Mouse (Mus musculus) heart, embryonic 10.5 days (tissue): Measurements from ENCODE around the gene Kyat3. TPM values are rescaled to one million over a fixed set of nuclear protein-coding genes. Genes with fewer than 3 reads are reported as not detected.

Source experiments
- polyA plus RNA-seq: library from polyadenylated mRNA; unstranded; fragments of >200 nt; fragmentation: Nextera tagmentation; extraction: Ambion mirVana; gene quantifications from 2 replicates; pipeline ENCODE4 v1.2.1, GENCODE M21; 2016

Gene Kyat3
- polyA plus RNA-seq, 1 experiment from 2014 or later, result 11.6 TPM

Other genes with a start within 250 kb of the Kyat3 start
- gene Gbp5, start 207.1 kb upstream of the Kyat3 start, polyA plus RNA-seq, result not detected in 2 replicates
- 0.53 and 1.0 TPM in 2 replicates for gene Gbp7, start 170.7 kb upstream of the Kyat3 start, polyA plus RNA-seq
- gene Gbp3, start 141.0 kb upstream of the Kyat3 start, polyA plus RNA-seq, result 0.23 and 0.34 TPM in 2 replicates
- not detected in 2 replicates for gene Gbp2b, start 106.2 kb upstream of the Kyat3 start, polyA plus RNA-seq
- 0.32 and 0.53 TPM in 2 replicates for gene Gbp2, start 80.4 kb upstream of the Kyat3 start, polyA plus RNA-seq
- gene Gtf2b, start 64.0 kb downstream of the Kyat3 start, polyA plus RNA-seq, result 63.1 and 73.2 TPM in 2 replicates
- gene Pkn2, start 181.0 kb downstream of the Kyat3 start, polyA plus RNA-seq, result 42.4 and 52.3 TPM in 2 replicates